Mouse (Mus musculus) gastrocnemius, postnatal 36 days (tissue): ENCODE measurements at regions not wholly inside any gene's neighbourhood (a gene's known extent, or its start where the extent isn't known, plus 50 kb on each side); places are given as distances from the start of the nearest gene placed in this dataset.
"Not testable (repeated sequence)": the region's sequence is repeated elsewhere in the genome, so short reads cannot be mapped to it uniquely, and the experiment has no call there.

Experiments used
- DNase-seq, 2 experiments: peaks; one replicate each; pipeline ENCODE4 v3.0.0; 2022
- intact Hi-C: fragments of 180-260 bp; cut with DNase I; formaldehyde crosslinking; loops from one replicate; pipeline ENCODE4 v1.15.1; 2025

- DNase-seq, result no peak
- intact Hi-C loops, result no loop called here
Measured at GRCm38 (mm10) chr10:19297669-19298068, 58.7 kb upstream of the Olig3 start.

- DNase-seq, result no peak
- intact Hi-C loops, result no loop called here
Measured at GRCm38 (mm10) chr10:19295388-19296013, 60.8 kb upstream of the Olig3 start.

GRCm38 (mm10) chr10:19291474-19291873 lies 64.9 kb upstream of the Olig3 start:
- intact Hi-C loops, result no loop called here
- no peak for DNase-seq

GRCm38 (mm10) chr10:19291039-19291438 lies 65.3 kb upstream of the Olig3 start:
- DNase-seq, intact Hi-C loops: not testable (repeated sequence)

DNA sequence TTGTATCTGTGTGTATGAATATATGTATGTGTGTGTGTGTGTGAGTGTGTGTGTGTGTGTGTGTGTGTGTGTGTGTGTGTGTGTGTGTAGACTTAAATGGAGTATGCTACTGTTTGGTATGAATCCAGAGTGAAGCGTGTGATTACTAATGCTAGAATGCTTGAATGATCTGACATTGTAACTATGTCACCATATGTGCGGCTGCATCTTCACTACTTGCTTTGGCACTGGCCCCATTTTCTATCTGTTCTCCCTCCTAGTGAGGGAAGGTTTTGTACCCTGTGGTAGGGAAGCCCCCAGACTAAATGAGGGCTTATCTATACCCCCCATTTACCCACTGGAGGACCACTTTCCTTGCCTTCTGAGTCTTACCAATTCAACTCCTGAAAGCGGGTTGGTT lies 74.2 kb upstream of the Olig3 start:
- intact Hi-C loops, result no loop called here
- no peak for DNase-seq

GRCm38 (mm10) chr10:19281021-19281420 lies 75.3 kb upstream of the Olig3 start:
- DNase-seq, result no peak
- intact Hi-C loops, result no loop called here

- DNase-seq, result no peak
- intact Hi-C loops, result no loop called here
Measured at GRCm38 (mm10) chr10:19278189-19278842, 78.0 kb upstream of the Olig3 start.

DNA sequence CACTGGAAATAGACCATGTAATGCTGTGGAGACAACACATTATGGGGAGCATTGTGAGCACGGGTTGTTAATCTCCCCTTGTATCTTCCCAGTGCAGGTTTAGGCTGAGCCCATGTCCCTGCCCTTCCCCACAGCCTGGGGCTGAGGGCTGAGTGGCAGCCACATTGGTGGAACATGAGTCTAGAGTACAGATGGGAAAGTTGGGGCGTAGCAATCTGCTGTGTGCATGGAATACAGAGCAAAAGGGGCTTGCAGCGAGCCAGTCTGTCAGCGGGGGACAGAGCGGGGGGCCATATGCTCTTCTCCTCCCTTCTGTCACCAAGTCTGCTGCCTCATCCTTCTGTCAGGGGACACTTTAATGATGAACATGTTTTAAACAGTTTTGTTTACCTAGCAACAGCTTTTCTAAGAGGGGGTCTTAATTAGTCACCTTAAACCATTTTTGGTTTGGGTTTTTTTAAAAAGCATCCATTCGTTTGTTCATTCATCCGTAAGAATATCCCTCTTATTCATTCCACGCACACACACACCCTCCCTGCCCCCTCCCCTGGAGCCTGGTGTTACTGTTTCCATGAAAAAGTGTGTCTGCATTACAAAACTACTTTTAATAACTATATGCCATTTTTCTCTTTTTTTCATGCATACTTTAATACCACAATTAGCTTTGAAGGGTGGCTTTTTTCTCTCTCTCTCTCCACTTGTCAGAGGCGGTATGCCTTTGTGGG lies 79.1 kb upstream of the Olig3 start:
- DNase-seq, result no peak
- intact Hi-C loops, result no loop called here

DNA sequence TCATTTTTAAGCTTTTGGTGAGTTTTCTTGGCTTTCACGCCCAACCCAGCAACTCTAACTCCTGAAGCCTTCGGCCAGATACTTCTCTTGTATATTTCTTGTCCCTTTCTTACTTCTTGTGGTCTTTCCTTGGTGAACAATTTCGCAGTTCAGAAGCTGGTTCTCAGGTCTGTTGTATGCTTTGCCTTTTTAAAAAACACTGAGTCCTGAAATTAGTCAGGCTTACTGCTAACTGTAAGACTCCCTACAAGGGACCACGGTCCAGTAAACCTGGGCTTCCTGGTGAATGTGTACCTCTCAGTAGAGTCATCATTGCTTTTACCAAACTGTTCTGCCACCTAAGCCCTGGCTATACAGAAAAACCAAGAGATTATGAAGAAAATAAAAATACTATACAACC lies 81.3 kb upstream of the Olig3 start:
- no peak for DNase-seq
- intact Hi-C loops, result no loop called here

DNA sequence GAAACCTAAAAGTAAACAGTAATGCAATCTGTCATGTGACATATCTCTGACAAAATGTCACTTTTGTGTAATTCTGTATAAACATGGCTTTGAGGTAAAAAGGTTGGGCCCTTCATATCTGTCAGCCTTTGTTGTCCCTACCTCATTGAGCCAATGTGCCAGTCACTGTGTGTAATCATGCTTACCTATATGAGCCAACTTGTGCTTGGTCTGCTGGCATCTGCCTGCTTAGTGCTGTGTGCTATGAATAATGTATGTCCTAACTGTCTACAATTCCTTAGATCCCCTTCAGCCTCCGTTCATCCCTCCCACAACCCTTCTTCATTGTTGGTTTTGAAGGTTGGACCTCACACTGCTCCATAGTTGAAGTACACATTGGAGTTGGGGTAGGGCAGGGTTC lies 86.9 kb upstream of the Olig3 start:
- intact Hi-C loops, result no loop called here
- DNase-seq, result no peak

DNA sequence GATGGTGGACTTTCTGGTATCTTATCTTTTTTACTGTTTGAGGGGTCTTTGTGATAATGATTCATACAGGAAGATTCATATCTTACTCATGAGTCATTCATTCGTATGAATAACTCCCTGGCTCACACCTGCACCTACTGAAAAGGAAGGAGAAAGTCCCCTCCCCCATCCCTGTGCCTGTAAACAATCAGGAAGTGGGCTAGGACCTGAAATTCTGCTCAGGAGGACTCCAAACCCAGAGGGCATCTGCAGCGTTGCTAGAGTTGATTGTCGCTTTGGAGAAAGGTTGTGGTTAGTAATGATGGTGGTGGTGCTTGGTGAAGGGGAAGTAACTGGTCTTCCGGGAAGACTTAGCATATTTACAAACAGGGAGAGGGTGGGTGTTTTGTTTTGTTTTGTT lies 88.3 kb upstream of the Olig3 start:
- intact Hi-C loops, result no loop called here
- no peak for DNase-seq

DNA sequence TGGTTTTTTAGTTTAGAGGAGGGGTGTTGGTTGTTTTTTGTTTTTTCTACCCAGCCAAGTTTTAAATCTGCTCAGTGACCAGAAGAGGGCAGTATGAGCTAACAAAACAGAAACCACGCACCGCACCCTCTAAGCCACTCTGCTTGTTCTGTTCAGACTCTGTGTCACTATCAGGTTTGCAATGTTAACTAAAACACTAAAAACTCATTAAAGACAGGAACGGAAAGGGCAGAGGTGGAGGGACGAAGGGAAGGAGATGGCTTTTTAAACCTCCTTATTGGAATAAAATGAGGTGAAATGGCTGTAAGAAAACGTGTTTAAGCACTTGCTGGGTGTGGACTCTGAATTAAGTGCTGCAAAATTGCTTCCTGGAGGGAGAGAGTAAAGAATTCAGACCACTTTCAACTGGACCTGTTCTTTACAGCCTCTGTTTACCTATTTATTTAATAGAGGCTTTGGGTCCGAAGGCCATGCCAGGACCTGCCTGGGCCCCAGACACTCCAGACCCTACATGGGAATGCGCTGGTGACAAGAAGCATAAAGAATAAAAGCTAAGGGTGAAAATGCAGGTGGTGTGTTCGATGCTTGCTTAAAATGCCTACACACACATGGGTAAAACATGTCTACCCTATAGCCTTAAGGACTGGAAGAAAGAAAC lies 116.1 kb upstream of the Olig3 start:
- intact Hi-C loops, result loop anchor here (5.0 kb wide), 2 partner anchors 282 to 452 kb away; no protein-coding TSS in a partner anchor
- peak in 1 of 2 experiments; percentile 5 for DNase-seq

DNA sequence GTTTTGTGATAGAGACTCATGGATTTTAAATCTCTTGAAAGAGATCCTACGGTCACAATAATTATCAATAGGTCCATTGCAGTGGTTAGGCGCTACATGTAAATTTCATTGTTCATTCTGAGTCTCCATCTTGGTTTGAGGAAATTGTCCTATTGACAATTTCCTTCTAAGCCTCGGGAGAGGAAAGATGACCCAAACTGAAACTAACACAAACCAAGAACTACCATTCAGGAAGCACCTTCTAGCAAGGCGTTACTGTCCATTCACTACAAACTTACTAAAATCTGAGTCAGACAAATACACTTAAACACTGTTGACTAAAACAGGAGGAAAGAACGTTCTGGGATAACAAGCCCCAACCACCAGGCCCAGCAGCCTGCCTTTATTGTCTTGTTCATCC lies 140.1 kb upstream of the Olig3 start:
- intact Hi-C loops, result no loop called here
- no peak for DNase-seq

GRCm38 (mm10) chr10:19209751-19210150 lies 146.6 kb upstream of the Olig3 start:
- intact Hi-C loops, result no loop called here
- DNase-seq, result no peak

GRCm38 (mm10) chr10:19208101-19208722 lies 148.1 kb upstream of the Olig3 start:
- intact Hi-C loops, result no loop called here
- DNase-seq, result no peak

DNA sequence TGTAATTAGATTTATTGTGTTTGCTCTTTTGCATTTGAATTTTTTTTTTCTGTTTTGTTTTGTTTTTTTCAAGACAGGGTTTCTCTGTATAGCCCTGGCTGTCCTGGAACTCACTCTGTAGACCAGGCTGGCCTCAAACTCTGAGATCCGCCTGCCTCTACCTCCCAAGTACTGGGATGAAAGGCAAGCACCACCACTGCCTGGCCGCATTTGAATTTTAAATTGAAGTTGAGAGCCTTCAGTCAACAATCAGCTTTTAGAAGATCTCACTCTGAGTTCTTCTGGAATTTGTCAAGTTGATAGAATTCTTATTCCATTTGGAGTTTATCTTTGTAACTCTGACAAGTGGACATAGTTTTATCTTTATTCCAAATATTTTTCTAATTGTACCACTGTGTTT lies 148.8 kb upstream of the Olig3 start:
- intact Hi-C loops, result no loop called here
- no peak for DNase-seq

GRCm38 (mm10) chr10:19200311-19200710 lies 156.0 kb upstream of the Olig3 start:
- DNase-seq, result no peak
- intact Hi-C loops, result no loop called here

- intact Hi-C loops, result no loop called here
- DNase-seq, result no peak
Measured at GRCm38 (mm10) chr10:19195676-19196075, 160.7 kb upstream of the Olig3 start.

- no peak for DNase-seq
- intact Hi-C loops, result no loop called here
Measured at GRCm38 (mm10) chr10:19194646-19195045, 161.7 kb upstream of the Olig3 start.

DNA sequence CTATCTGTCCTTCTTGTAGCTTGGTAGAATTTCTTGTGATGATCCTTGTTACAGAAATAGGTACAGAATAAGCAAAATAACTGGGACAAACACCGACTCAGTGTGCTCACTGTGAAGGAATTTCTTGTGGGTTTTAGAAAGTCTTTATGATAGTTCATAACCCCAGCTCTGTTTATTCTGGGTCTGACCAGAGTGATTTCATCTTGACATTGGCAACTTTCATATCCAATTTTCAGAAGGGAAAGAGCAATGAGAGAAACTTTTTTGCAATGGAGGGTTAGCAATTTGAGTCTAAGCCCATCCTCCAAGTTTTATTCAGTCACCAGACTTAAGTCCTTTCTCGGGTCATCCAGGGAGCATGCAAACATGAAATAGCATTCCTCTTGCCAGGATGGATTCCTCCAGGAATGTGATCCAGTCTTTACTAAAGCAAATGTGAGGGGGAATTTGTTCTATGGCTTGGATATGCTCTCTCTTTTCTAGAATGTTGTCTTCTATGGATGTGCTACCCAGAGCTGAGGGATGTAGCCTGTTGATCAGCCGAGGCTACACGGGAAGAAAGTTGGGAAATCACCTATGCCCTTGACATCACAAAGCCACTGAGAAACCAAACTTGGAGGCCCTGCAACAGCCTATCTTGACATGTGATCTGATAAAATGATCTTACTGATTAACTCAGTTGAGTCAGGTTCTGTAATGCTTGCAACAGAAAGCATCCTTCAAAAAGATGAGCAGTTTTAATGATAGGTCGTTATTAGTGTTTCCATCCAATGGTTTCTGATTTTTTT lies 163.2 kb upstream of the Olig3 start:
- intact Hi-C loops, result no loop called here

More for the DNA sequence above, 163.2 kb upstream of the Olig3 start:
- no peak for DNase-seq
